Mouse (Mus musculus) left cerebral cortex, postnatal 4 days (tissue): ENCODE data around the gene Gm20518. TPM values are rescaled to one million over a fixed set of nuclear protein-coding genes. Genes with fewer than 3 reads are reported as not detected.

Experiments used
- DNase-seq: peaks from one replicate; pipeline ENCODE4 v3.0.0-alpha.2; 2022
- intact Hi-C: fragments of 180-260 bp; cut with DNase I; formaldehyde crosslinking; loops from one replicate; pipeline ENCODE4 v1.15.1; 2025
- total RNA-seq, 2 experiments: library from RNA; stranded (reverse); gene quantifications; 2 replicates each; pipeline ENCODE4 v1.2.3; 2021

Gm20518 gene
- total RNA-seq, 2 experiments from 2014 or later: 0.77 to 1.2 TPM

DNA sequence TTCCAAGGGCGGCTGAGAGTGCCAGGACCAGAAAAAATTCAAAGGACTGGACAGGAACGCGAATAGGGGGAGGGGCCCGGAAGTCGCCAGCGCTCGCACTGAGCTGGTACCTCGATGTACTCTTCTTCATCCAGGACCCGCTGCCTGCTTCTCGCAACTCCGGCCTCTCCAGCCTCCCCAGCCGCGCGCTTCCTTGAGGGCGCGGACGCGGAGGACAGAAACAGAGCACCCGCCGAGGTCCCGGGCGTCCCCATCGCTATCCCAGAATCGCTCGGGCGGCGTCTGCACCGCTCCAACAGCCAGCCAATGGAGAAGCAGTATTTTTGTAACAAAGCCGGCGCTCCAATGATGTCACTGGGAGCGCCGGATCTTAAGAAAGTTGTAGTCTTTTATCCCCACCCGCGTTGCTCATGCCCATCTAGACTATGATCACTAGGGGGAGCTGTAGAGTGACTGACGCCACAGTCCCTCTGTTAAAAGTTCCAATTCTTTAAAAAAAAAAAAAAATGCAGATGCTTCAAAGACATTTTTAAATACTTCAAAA lies 19.7 kb upstream of the Gm20518 start, which contains the start of gene Ess2:
Gene Ess2 (minus strand): TSS at position 297 of the 544 bp plus-strand sequence.
- intact Hi-C loops: no loop called here

DNA sequence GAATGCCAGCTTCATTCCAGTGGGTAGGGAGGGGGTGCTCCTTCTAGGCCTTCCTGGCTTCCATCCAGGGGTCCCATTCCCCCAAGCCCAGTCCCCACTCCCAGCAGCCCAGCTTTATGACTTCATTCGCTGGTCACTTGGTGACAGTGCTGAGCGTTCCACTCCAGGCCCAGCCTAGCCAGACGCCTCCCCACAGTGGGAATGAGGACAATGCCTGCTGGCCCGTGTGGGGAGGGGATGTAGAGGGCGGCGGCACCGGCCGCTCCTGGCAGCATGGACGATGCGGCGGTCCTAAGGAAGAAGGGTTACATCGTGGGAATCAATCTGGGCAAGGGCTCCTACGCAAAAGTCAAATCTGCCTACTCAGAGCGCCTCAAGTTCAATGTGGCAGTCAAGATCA lies 7.0 kb upstream of the Gm20518 start, which contains the start of the genes Dgcr2 and Tssk2:
Gene Dgcr2 (minus strand): TSS at position 101 of the 400 bp plus-strand sequence.
Gene Tssk2 (plus strand): TSS at position 176 of the 400 bp plus-strand sequence.
- intact Hi-C loops: no loop called here
- DNase-seq: no peak

More for the DNA sequence above, 19.7 kb upstream of the Gm20518 start, which contains the start of gene Ess2:
- peak; percentile 89 for DNase-seq

DNA sequence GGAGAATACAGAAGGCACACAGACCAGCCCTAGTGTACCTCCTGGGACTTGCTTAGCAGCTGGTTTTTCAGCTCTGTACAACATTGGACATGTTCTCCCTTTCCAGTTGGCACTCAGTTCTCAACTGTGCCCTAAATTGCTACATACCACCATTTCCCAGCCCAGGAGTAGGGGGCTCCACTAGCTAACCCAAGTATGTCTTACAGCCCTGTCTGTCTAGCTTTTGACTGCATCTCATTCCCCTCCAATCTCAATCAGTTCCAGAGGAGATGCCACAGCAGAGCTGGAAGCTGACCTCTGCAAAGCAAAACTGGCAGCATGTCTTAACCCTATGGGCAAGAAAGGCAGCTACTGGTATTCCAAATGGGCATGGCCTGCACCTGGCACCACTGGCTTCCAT lies 4.6 kb upstream of the Gm20518 start:
- DNase-seq: no peak
- intact Hi-C loops: no loop called here

DNA sequence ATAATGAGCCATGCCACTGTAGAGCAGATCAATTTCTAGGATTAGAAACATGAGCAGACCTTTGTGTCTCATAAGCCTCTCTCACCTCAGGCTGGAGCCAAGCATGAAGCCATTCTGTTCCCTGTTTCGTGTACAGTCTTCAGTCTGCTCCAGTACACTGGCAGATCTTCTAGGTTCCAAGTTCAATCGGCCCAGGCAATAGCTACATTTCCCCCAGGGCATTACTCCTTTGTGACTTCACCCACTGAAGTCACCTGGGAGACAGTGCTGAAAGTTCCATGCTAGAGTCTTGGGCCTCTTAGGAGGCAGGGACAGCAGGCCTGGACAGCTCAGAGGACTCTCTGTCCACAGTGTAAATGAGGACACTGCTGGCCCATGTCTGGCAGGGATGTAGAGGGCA lies 2.5 kb upstream of the Gm20518 start, which contains the start of gene Tssk1:
Gene Tssk1 (plus strand): TSS at position 301 of the 400 bp plus-strand sequence.
- intact Hi-C loops: no loop called here
- no peak for DNase-seq

DNA sequence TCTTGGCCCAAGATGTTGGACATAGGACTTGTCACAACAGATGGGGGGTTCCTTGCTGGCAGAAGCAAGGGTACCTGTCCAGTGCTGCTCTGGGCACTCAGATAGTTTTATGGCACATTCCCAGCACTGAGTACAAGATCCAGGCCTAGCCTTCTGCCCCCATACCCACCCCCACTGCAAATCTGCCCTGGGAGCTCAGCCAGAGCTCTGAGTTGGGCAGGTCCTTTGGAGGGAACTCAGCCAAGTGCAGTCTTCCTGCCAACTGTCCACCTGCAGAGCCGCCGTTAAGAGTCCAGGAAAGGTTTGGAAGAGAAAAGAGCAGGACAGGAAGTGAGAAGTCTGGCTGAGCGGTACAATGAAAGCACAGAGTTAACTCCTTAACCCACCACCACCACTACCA lies 1.1 kb upstream of the Gm20518 start:
- intact Hi-C loops: no loop called here
- peak; percentile 71 for DNase-seq

DNA sequence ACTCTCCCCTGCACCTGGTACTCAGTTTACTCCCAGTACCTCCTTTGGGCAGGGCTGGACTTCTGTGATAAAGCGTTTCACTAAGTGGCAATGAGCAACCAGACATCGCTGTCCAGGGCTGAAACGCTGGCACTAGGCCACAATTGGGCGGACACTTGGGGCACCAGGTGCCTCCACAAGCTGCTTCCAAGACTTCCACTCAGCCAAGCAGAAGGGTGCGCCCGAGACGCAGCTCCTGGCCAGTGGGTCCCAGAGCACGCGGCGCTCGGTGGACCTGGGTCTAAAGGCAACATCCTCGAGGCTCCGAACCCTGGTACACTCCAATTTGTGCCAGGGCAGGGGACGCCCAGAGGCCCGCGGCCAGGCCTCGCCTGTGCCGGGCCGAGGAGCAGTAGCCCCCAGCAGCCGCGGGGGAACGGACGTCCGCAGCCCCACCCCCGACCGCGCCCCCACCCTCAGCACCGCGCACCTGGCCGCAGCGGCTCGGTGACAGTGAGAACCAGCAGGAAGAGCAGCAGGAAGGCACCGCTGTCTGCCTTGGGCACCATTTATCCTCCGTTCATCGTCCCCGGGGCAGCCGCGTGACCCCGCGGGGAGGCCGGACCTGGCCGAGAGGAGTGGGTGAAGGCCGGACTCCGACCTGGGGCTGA lies 429 bp downstream of the Gm20518 start:
- intact Hi-C loops: no loop called here
- peak; percentile 95 for DNase-seq

DNA sequence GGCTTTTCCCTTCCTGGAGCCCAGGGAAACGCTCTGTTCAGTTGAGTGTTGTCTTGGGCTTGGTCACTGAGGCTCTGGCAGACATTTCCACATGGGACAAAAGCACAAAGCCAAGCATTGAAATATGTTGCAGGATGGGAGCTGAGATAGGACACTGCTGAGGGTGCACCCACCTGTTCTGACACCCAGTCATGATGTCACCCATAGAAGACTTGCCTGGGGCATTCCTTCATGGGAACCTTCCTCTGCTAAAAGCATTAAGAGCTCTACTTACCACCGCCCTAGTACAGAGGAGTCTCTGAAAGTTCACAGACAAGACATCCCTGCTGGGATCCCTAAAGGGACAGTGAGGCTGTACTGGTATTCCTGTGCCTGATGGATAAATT lies 1.1 kb downstream of the Gm20518 start:
- intact Hi-C loops: no loop called here
- DNase-seq: no peak

DNA sequence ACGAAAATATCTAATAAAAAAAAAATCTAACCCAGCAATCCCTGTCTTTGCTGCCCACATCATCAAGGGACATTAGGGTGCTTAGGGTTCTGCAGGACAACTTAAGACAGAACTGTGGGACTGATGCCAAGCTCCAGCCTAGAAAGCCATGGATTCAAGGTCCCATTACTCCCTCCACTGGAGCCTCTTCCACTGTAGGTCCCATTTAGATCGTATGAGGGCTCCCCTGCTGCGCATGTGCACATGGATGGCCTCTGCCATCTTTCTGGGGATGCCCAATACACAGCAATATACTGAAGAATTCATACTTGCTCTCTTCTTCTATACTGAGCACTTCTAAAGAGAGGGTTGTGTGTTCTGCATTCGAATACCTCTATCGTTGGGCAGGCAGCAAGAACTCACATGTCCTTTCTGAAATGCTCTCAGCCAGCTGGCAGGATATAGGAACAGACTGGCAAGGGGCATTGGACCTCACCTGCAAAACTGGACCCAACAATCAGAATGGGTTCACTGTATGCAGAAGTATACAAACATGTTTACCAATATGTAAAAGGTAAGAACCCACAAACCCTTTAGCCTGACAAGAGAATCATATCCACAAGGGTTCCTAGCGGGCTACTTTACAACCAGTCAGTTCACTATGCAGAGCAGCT lies 1.7 kb downstream of the Gm20518 start:
- no peak for DNase-seq

DNA sequence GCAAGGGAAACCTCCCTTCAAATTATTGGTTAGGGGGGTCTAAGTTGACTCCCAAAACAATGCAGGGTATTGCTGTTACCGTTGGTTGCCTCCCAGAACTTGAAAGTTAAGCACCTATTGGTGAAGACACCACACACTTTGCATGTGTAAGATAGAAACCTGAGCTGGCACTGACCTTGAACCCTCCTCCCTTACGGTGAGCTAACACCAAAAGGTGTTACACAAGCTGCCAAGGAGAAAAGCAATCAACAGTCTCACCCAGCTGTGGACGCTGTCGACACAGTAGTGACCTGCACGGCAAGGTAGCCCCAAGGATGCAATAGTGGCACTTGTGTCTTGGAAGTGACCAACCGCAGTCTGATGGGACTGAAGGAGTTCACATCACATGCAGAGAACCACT lies 7.4 kb downstream of the Gm20518 start:
- no peak for DNase-seq
- intact Hi-C loops: no loop called here

More for the DNA sequence above, 1.7 kb downstream of the Gm20518 start:
- intact Hi-C loops: no loop called here

DNA sequence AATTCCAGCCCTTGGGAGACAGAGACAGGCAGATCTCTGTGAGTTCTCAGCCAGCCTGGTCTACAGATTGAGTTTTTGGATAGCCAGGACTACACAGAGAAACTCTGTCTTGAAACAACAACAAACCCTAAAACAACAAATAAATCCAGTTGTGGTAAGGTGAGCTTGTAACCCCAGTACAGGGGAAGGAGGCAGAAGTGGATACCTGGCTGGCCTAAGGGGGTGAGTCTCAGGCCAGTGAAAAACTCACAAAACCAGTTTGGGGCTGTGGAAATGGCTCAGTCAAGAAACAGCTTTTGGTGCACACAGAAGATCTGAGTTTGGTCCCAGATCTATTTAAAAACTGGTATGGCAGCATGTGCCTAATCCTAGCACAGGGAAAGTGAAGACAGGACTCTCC lies 9.3 kb downstream of the Gm20518 start:
- no peak for DNase-seq
- intact Hi-C loops: no loop called here

DNA sequence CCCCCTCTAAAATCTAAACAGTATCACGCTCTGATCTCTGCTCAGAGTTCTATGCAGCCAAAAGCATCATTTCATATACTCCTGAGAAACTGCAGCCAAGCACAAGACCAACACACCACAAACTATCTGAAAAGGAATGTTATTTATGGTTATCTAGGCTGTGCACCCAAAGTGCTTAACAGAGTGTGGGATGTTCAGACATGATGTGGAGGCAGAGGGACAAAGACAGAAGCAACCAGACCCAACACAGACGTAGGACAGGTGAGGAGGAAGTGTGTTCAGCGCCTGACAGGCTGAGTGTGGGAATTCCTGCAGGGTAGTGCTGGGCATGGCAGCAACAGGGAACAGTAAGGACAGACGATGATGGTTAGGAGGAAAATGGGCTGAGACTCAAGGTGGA lies 11.9 kb downstream of the Gm20518 start:
- no peak for DNase-seq
- intact Hi-C loops: no loop called here

DNA sequence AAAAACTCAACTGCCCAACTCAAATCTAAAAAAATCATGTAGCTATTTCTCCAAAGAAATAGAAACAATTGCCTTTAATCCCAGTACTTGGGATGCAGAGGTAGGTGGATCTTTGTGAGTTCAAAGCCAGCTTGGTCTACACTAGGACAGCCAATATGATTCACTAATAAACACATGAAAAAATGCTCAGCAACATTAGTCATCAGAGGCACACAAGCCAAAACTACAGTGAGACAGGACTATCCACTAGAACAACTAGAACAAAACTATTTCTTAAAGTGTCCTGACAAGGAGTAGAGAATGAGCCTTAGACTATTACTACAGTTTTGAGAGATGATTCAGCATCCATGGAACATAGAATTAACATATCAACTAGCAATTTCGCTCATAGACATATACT lies 15.4 kb downstream of the Gm20518 start:
- no peak for DNase-seq
- intact Hi-C loops: no loop called here

DNA sequence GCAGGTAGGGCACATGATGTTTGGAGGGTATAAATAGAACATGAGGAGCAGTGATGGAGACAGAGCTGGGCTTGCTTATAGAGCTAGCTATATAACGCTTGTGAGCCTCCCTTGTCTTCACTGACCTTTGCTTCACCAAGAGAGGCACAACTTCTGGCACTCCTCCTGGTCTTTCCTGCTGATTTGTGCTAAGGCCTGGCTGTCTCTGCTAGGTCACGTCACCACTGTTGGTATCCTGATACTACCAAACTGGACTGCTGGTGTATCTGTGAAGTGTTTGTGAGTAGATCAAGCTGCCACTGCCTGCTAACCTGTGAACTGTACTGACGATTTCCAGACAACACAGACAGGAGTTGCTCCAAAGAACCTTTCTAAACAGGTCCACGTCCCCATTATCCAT lies 16.3 kb downstream of the Gm20518 start:
- intact Hi-C loops: no loop called here
- DNase-seq: no peak

DNA sequence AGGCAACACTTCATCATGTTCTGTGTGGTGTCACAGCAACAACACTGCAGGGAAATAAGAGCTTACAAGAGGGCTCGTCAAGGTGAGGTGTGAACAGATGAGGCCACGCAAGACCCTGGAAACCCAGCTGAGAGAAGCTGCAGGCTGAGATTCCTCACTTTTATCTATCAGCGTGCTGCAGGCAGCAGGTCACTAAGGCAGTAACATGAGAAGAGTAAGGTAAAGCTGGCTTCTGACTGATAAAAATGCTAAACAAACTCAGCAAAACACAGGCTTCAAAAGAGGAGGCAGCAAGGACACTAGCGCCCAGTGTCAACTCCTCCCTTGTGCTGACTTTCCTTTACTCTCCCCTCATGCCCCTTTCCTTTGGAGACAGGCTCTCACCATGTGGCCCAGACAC lies 18.5 kb downstream of the Gm20518 start:
- intact Hi-C loops: no loop called here
- DNase-seq: no peak

DNA sequence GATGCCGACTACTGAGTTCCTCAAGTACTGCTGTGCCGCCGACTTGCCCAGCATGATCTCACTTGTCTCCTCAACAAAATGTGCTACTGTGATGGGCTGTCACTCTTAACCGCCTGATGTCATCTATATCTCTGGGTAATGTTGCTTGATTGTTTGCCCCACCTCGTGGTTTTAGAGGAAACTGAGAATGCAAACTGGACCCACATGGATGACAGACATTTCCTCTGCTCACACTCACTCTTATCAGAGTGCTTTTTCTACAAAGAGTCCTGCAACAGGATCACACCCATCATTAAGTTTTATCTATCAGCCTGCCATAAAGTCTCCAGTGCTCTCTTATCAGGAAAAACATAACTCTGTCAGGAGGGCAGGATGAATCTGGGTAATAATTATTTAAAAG lies 20.2 kb downstream of the Gm20518 start:
- intact Hi-C loops: no loop called here
- no peak for DNase-seq

DNA sequence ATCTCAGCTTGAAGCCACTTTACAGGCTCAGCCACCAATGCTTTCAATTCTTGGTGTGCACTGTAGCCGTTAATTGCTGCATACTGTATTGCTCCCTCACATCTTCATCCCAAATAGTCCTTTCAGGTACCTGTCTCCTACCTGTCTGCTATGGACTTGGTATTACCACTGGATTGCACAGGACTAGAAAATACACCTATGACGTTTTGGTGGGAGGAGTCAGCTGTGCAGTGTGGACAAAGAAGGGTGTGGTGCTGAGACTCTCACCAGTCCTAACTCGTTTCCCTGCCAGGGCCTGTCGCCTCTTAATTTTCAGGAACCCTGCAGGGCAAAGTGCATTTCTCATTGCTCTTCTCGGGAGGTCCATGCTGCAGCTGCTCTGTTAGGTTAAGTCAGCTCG lies 25.7 kb downstream of the Gm20518 start:
- DNase-seq: no peak
- intact Hi-C loops: no loop called here

DNA sequence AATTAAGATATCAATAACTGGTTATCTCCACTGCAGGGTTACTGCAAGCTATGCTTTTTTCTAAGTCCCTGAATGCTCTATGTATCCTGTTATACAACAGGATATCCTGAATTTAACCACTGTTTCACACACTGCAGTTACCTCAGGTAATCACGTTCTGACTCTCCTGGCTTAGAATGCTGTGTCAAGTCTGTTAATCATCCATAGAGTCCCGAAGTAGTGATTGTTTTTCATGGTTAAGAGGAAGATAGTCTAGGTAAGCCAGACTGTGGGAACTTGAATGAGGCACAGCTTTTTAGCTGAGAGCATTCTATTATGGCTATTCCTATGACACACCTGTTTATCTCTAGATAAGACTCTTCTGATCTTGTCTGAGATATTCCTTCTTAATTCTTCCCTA lies 26.2 kb downstream of the Gm20518 start:
- no peak for DNase-seq
- intact Hi-C loops: no loop called here

DNA sequence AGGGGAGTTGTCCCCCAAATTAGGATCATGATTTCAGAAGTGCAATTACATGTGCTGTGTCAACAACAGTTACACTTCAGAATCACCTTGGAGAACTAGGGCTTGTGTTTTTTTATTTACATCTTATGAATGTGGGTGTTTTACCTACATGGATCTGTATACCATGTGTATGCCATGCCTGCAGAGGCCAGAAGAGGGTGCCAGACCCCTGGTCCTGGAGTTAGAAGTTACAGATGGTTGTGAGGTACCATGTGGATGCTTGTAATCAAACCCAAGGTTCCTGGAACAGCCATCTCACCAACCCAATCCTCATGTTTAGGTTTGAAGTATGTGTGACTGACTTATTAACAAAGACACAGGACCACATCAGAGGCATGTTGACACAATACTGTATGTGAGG lies 32.9 kb downstream of the Gm20518 start:
- intact Hi-C loops: no loop called here
- no peak for DNase-seq

DNA sequence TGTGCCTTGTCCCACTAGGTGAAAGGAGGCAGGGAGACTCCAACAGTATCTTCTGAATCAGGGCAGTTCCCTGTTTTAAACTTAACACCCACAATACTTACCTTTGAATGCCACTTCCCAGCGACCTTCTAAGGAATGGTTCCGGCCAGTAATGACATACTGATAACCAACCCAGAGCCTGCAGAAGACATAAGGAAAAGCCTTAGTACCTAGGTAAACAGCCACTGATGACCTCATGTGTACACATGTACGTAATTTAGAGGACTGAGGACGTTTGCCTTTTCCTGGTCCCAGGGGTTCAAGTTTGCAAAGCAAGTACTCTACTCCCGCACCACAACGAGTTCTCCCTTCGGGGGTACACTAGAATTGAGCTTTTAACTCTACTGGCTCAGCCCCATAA lies 34.3 kb downstream of the Gm20518 start:
- DNase-seq: no peak
- intact Hi-C loops: no loop called here

DNA sequence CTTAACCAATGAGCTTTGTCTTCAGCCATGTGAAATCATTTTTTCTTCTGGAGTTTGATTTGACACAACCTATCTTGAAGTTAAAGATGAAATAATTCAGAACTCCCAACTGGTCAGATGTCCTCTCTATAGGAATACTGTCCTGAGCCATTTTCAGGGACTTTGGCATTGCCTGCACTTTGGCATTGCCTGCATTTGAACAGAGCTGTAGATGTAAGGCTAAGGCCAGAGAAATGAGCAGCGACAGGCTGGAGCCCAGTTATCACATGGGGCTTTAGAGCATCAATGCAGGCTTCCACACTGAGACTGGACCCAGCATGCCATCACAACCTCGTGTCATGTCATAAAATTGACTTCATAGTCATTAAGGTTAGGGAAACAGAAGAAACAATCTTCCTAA lies 38.2 kb downstream of the Gm20518 start:
- no peak for DNase-seq
- intact Hi-C loops: no loop called here

DNA sequence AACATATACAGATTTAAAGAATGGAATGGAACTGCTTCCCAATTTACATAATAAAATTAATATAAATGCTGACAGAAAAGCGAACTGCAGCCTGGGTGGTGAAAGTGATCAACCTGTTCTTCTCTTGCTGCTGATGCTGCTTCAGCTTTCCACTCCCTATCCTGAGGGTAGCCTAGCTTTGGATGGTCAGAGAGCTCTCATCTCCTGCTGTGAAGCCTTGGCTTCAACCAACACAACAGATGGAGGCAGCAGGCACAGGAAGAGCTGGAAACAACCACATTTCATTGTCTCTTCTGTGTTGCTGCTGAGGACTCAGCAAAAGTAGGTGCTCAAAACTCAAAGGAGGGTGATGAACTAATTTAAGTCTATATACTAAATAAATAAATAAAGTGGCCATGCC lies 39.6 kb downstream of the Gm20518 start:
- intact Hi-C loops: no loop called here
- DNase-seq: peak; percentile 77

DNA sequence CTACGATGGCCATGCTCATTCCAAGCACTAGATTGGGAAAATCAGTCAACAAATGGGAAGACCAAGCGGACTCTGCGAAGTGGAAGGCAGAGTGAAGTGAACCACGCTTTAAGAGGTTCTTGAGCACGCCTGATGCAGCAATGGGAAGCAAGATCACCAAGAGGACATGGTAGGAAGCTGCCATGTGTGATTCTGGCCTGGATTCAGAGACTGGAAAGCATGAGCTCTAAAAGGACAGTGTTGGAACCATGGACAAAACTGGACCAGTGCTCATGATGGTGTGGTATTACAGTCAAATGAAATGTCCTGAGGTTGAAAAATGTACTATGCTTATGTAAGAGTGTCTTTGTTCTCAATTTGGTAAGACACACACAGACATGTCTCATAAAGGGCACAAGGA lies 40.1 kb downstream of the Gm20518 start:
- DNase-seq: no peak
- intact Hi-C loops: no loop called here
